Mouse (Mus musculus) liver, postnatal 0 days (tissue): ENCODE results near the gene Lrch4. TPM values are rescaled to one million over a fixed set of nuclear protein-coding genes. Genes with fewer than 3 reads are reported as not detected.

Experiments
- ATAC-seq: fragments of 200-750 bp; cut with Nextera tagmentation; 2 replicates; pipeline ENCODE4 v1.8.0; 2017; ENCODE audit warnings: mild to moderate bottlenecking, moderate library complexity
- DNase-seq: peaks from one replicate; pipeline ENCODE4 v3.0.0-alpha.2; 2016
- H3K27ac ChIP-seq: fragments of 300-500 bp; sonication (generic); 2 replicates; pipeline ENCODE4 v1.5.1; 2014; ENCODE audit warnings: antibody characterized with exemption, moderate library complexity, mild to moderate bottlenecking, low read depth
- H3K27me3 ChIP-seq: fragments of 300-500 bp; sonication (generic); 2 replicates; pipeline ENCODE4 v1.6.1; 2014; ENCODE audit warnings: low read length, control low read depth, mixed read lengths; ENCODE audit not compliant: insufficient read depth
- H3K36me3 ChIP-seq: fragments of 300-500 bp; sonication (generic); replicated peaks from 2 replicates; pipeline ENCODE4 v1.6.1; 2014; ENCODE audit warnings: mild to moderate bottlenecking, control low read depth, low read length, moderate library complexity, mixed read lengths; ENCODE audit not compliant: insufficient read depth
- H3K4me1 ChIP-seq: fragments of 300-500 bp; sonication (generic); 2 replicates; pipeline ENCODE4 v1.6.1; 2014; ENCODE audit warnings: antibody characterized with exemption, mild to moderate bottlenecking, control low read depth; ENCODE audit not compliant: insufficient read depth
- H3K4me2 ChIP-seq: fragments of 300-500 bp; sonication (generic); 2 replicates; pipeline ENCODE4 v1.6.1; 2014; ENCODE audit warnings: low read depth, mild to moderate bottlenecking, low read length, moderate library complexity, mixed read lengths
- H3K4me3 ChIP-seq: fragments of 300-500 bp; sonication (generic); 2 replicates; pipeline ENCODE4 v1.5.1; 2014; ENCODE audit warnings: low read depth, low read length
- H3K9ac ChIP-seq: fragments of 300-500 bp; sonication (generic); replicated peaks from 2 replicates; pipeline ENCODE4 v1.6.1; 2014; ENCODE audit warnings: mild to moderate bottlenecking, moderate library complexity
- H3K9me3 ChIP-seq: fragments of 300-500 bp; sonication (generic); 2 replicates; pipeline ENCODE4 v1.6.1; 2016; ENCODE audit warnings: mild to moderate bottlenecking, control low read depth, low read length, mixed read lengths
- CTCF ChIP-seq: sonication (generic); IDR thresholded peaks from 2 replicates; pipeline ENCODE4 v1.5.1; 2016; ENCODE audit warnings: antibody characterized with exemption, low read depth
- EP300 ChIP-seq: IDR thresholded peaks from 2 replicates; pipeline ENCODE4 v1.6.1; 2016; ENCODE audit warnings: antibody characterized with exemption, low read depth, mild to moderate bottlenecking
- WGBS: fragments of 180-500 bp; shearing (Covaris S2); extraction: QIAGEN DNeasy Blood & Tissue Kit; methylation state at CpG from one replicate; pipeline ENCODE4 v1.1.7; 2014; ENCODE audit not compliant: insufficient replicate concordance; 5-methylcytosine and 5-hydroxymethylcytosine counted together
- polyA plus RNA-seq: library from polyadenylated mRNA; unstranded; fragments of >200 nt; fragmentation: Nextera tagmentation; extraction: Ambion mirVana; gene quantifications from 2 replicates; pipeline ENCODE4 v1.2.1, GENCODE M21; 2015

Lrch4 gene
- polyA plus RNA-seq, 1 experiment from 2014 or later: 24.3 TPM

GRCm38 (mm10) chr5:137600619-137601364, 28.1 kb upstream of the Lrch4 start, which contains the start of gene Mospd3:
TSS of gene Mospd3 (minus strand) at chr5:137601058.
- H3K9me3 ChIP-seq: no peaks in the 10 kb centered on the region
- H3K4me2 ChIP-seq: peak within 1 kb of the TSS; percentile 98
- peak; percentile 95 for ATAC-seq
- H3K4me1 ChIP-seq: peaks cover 29% of the 10 kb centered on the region
- no peaks in the 10 kb centered on the region for H3K27me3 ChIP-seq
- peak within 1 kb of the TSS; percentile 88 for H3K9ac ChIP-seq
- peak; percentile 98 for DNase-seq
- H3K27ac ChIP-seq: peak within 1 kb of the TSS; percentile 79
- H3K4me3 ChIP-seq: peak within 1 kb of the TSS; percentile 69
- TF ChIP-seq CTCF (no peak), EP300 (peak; percentile 60)
- WGBS: under 1% methylated on average over 40 of the region's 41 CpGs
- H3K36me3 ChIP-seq: peaks cover 2% of the 10 kb centered on the region; the same call in 1 of the 2 replicates

GRCm38 (mm10) chr5:137601365-137601729, 27.6 kb upstream of the Lrch4 start:
- H3K27ac ChIP-seq: peak overlapping the region; percentile 79
- DNase-seq (peak; percentile 54), ATAC-seq (no peak)
- peaks cover 29% of the 10 kb centered on the region for H3K4me1 ChIP-seq
- peaks cover 2% of the 10 kb centered on the region; the same call in 1 of the 2 replicates for H3K36me3 ChIP-seq
- H3K9ac ChIP-seq: peak overlapping the region; percentile 63
- WGBS: under 1% methylated on average over 22 of the region's 22 CpGs
- H3K9me3 ChIP-seq: no peaks in the 10 kb centered on the region
- no peaks in the 10 kb centered on the region for H3K27me3 ChIP-seq
- H3K4me3 ChIP-seq: peak overlapping the region; percentile 69
- TF ChIP-seq CTCF: no peak
- no peak for TF ChIP-seq EP300
- H3K4me2 ChIP-seq: peak overlapping the region; percentile 78

GRCm38 (mm10) chr5:137607860-137608653, 20.9 kb upstream of the Lrch4 start:
- Histone ChIP-seq H3K4me3 (no peak overlapping the region), H3K27me3 (no peaks in the 10 kb centered on the region), H3K4me2 (no peak overlapping the region), H3K27ac (no peak overlapping the region), H3K9me3 (no peaks in the 10 kb centered on the region), H3K36me3 (no peaks in the 10 kb centered on the region), H3K4me1 (peaks cover 20% of the 10 kb centered on the region), H3K9ac (no peak overlapping the region)
- 47% methylated on average over 24 of the region's 26 CpGs for WGBS
- no peak for ATAC-seq
- DNase-seq: no peak
- TF ChIP-seq EP300 (no peak), CTCF (no peak)

DNA sequence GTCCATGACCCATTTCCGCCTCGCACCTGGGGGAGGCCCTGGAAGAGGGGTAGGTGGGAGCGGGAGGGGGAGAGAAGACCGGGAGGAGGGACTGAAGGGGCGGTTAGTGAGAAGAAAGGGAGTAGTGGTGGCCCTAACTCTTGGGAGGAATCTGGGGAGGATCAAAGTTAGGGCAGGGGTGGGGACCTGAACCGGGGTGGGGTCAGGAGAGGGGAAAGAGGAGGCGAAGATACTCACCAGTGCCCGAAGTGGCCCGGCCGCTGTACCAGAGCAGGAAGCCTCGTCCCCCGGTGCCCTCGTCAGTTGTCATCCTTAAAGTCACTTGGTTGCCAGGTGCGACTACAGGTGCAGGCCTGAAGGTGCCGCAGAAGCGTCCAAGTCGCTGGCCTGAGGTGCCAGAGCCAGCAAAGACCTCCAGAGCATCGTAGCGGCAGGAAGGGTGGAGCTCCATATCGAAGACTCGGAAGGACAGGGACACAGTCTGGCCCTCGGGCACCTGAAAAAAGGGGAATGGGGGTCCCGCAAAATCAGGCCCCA, 20.2 kb upstream of the Lrch4 start:
- Histone ChIP-seq H3K36me3 (no peaks in the 10 kb centered on the region), H3K4me3 (no peak overlapping the region), H3K27ac (no peak overlapping the region), H3K9me3 (no peaks in the 10 kb centered on the region), H3K9ac (no peak overlapping the region), H3K4me1 (peaks cover 20% of the 10 kb centered on the region), H3K27me3 (no peaks in the 10 kb centered on the region), H3K4me2 (no peak overlapping the region)
- DNase-seq: no peak
- WGBS: 46% methylated on average over 22 of the region's 23 CpGs
- no peak for ATAC-seq
- TF ChIP-seq EP300 (no peak), CTCF (no peak)

GRCm38 (mm10) chr5:137609292-137609691, 19.6 kb upstream of the Lrch4 start:
- Histone ChIP-seq H3K27ac (no peak overlapping the region), H3K4me1 (peaks cover 20% of the 10 kb centered on the region), H3K36me3 (no peaks in the 10 kb centered on the region), H3K4me2 (no peak overlapping the region), H3K4me3 (no peak overlapping the region), H3K27me3 (no peaks in the 10 kb centered on the region), H3K9me3 (no peaks in the 10 kb centered on the region), H3K9ac (no peak overlapping the region)
- ATAC-seq (no peak), DNase-seq (no peak)
- TF ChIP-seq EP300: no peak
- TF ChIP-seq CTCF: no peak
- 73% methylated on average over 3 of the region's 3 CpGs for WGBS

DNA sequence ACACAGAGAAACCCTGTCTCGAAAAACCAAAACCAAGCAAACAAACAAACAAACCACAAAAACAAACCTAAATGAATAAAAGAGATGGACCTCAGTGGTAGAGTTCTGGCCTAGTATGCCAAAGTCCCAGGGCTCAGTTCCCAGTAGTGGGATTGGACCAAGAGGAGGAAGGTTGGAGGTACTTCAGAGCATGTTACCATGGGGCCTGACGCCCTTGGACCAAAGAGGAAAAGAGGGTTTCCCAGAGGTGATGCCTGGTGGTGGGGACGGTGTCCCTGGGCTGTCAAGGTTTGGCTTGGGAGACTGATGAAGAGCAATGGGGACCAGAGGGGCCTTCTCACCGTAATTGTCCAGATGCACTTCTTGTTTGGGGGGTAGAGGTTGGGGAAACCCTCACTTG, 18.9 kb upstream of the Lrch4 start:
- H3K4me3 ChIP-seq: no peak overlapping the region
- no peak overlapping the region for H3K27ac ChIP-seq
- peaks cover 20% of the 10 kb centered on the region for H3K4me1 ChIP-seq
- H3K27me3 ChIP-seq: no peaks in the 10 kb centered on the region
- H3K9me3 ChIP-seq: no peaks in the 10 kb centered on the region
- ATAC-seq: no peak
- WGBS: 80% methylated on average over 4 of the region's 4 CpGs
- no peak overlapping the region for H3K9ac ChIP-seq
- TF ChIP-seq CTCF (no peak), EP300 (no peak)
- H3K36me3 ChIP-seq: no peaks in the 10 kb centered on the region
- DNase-seq: no peak
- peak overlapping the region; percentile 24; the same call in 1 of the 2 replicates for H3K4me2 ChIP-seq
